ENCODE assay signal across 9 mouse cellular contexts in genomic region chr17:29493461-29493980, GRCm38 (mm10). TPM values are rescaled to one million over a fixed set of nuclear protein-coding genes. Genes with fewer than 3 reads are reported as not detected.
DNase-seq lines count a peak whose midpoint lies in the region; ATAC-seq and TF ChIP-seq lines count a peak whose summit lies in the region.
"Had no signal": no experiment of that assay in that cellular context is flagged by ENCODE, and none has a peak within 500 bp of the region (broad histone marks: within the 10 kb centered on the region; RNA-seq: fewer than 3 reads in every experiment).

No protein-coding gene starts in this region.

- H3K4me2 ChIP-seq in limb, embryonic 15.5 days: peak overlapping the region; percentile 87; the same call in 1 of the 2 replicates

- no peak for TF ChIP-seq POLR2A in testis, adult 2 months (IDR thresholded peaks at IDR 0.05; ENCODE audit: control insufficient read depth, low read depth, low read length)

- ATAC-seq in limb, embryonic 15.5 days (ENCODE audit: insufficient number of reproducible peaks, low FRiP score, low TSS enrichment, low read depth): no peak

- H3K27ac ChIP-seq in gastrocnemius, adult 2 months: peak overlapping the region; percentile 98
- H3K27ac ChIP-seq in testis, adult 2 months (ENCODE audit: control insufficient read depth, insufficient read depth, low read depth, low read length): no peak overlapping the region
- peak overlapping the region; percentile 90 for H3K27ac ChIP-seq in limb, embryonic 15.5 days

- 73% methylated on average over 11 of the region's 11 CpGs for WGBS in limb, embryonic 15.5 days

- DNase-seq in gastrocnemius, adult 2 months: no peak
- DNase-seq in gastrocnemius, adult 18-20 months (ENCODE audit: low spot score): no peak
- no peak for DNase-seq in testis, postnatal 14 days (ENCODE audit: low spot score)
- DNase-seq in splenic B cell, adult 2 months (ENCODE audit: low read depth, low spot score): peak; percentile 77
- no peak for DNase-seq in retina, embryonic 14.5 days (ENCODE audit: low spot score)
- DNase-seq in layer of hippocampus, postnatal 36 days: no peak

- H3K4me3 ChIP-seq in gastrocnemius, adult 2 months: peak overlapping the region; percentile 92
- peak overlapping the region; percentile 9; the same call in 1 of the 2 replicates for H3K4me3 ChIP-seq in testis, adult 2 months (ENCODE audit: control insufficient read depth, low read depth, low read length)
- H3K4me3 ChIP-seq in limb, embryonic 15.5 days: peak overlapping the region; percentile 97; the same call in 1 of the 2 replicates

- no peaks in the 10 kb centered on the region for H3K9me3 ChIP-seq in limb, embryonic 15.5 days

- H3K9ac ChIP-seq in limb, embryonic 15.5 days: peak overlapping the region; percentile 14; the same call in 1 of the 2 replicates

- intact Hi-C loops in gastrocnemius, adult 2 months (cut with DNase I): no loop called here

- TF ChIP-seq CTCF in gastrocnemius, adult 2 months (IDR thresholded peaks at IDR 0.05): no peak
- TF ChIP-seq CTCF in testis, adult 2 months (IDR thresholded peaks at IDR 0.05; ENCODE audit: control insufficient read depth, insufficient read depth, insufficient replicate concordance, low read depth, low read length): no peak

- no peaks in the 10 kb centered on the region for H3K27me3 ChIP-seq in testis, adult 2 months (ENCODE audit: control insufficient read depth, insufficient read depth, low read length)
- no peaks in the 10 kb centered on the region for H3K27me3 ChIP-seq in limb, embryonic 15.5 days
- no peaks in the 10 kb centered on the region for H3K27me3 ChIP-seq in splenic B cell, adult 2 months (ENCODE audit: control insufficient read depth, insufficient read depth, low read length, poor library complexity, severe bottlenecking)

- no peaks in the 10 kb centered on the region for H3K36me3 ChIP-seq in testis, adult 2 months (ENCODE audit: control insufficient read depth, insufficient read depth, low read length)
- H3K36me3 ChIP-seq in limb, embryonic 15.5 days: peaks cover 13% of the 10 kb centered on the region
- H3K36me3 ChIP-seq in splenic B cell, adult 2 months (ENCODE audit: control insufficient read depth, insufficient read depth, low read length, poor library complexity, severe bottlenecking): peaks cover 9% of the 10 kb centered on the region; the same call in 1 of the 2 replicates

- H3K4me1 ChIP-seq in testis, adult 2 months (ENCODE audit: control insufficient read depth, insufficient read depth, low read length): peaks cover 25% of the 10 kb centered on the region
- H3K4me1 ChIP-seq in limb, embryonic 15.5 days: peaks cover 25% of the 10 kb centered on the region

RNA-seq across cellular contexts. Expression of gene Pim1, which starts 3.0 kb away (rescaled TPM):
- 10 to 100 TPM; 13.8 to 35.2 TPM for total RNA-seq in gastrocnemius, adult 2 months (2021)
- 10 to 100 TPM; 18.8 to 25.4 TPM for total RNA-seq in gastrocnemius, adult 18-20 months (2021)
- polyA plus RNA-seq in testis, adult 2 months (2012; rRNA removed): 87.2 and 99.7 TPM in 2 replicates
- polyA plus RNA-seq in limb, embryonic 15.5 days (2015; fragmentation: Nextera tagmentation; extraction: Ambion mirVana): 20.0 and 21.6 TPM in 2 replicates
- 1 to 10 TPM; 3.7 to 5.9 TPM for total RNA-seq in layer of hippocampus, postnatal 36 days (2021)

RNA-seq across cellular contexts. Expression of gene Gm17657, which starts 55.9 kb away (rescaled TPM):
- total RNA-seq in gastrocnemius, adult 2 months (2021): not detected
- not detected for total RNA-seq in gastrocnemius, adult 18-20 months (2021)
- 18.6 and 21.1 TPM in 2 replicates for polyA plus RNA-seq in testis, adult 2 months (2012; rRNA removed)
- polyA plus RNA-seq in limb, embryonic 15.5 days (2015; fragmentation: Nextera tagmentation; extraction: Ambion mirVana): not detected in 2 replicates
- total RNA-seq in layer of hippocampus, postnatal 36 days (2021): not detected
- total RNA-seq: layer of hippocampus, adult 18-20 months had no signal

RNA-seq across cellular contexts. Expression of gene Tbc1d22b, which starts 56.1 kb away (rescaled TPM):
- 10 to 100 TPM; 10.4 to 11.9 TPM for total RNA-seq in gastrocnemius, adult 2 months (2021)
- total RNA-seq in gastrocnemius, adult 18-20 months (2021): 10 to 100 TPM in 1 of 2 experiments, 1 to 10 TPM in 1; 9.2 to 10.7 TPM
- polyA plus RNA-seq in testis, adult 2 months (2012; rRNA removed): 26.0 and 26.5 TPM in 2 replicates
- polyA plus RNA-seq in limb, embryonic 15.5 days (2015; fragmentation: Nextera tagmentation; extraction: Ambion mirVana): 13.4 and 14.7 TPM in 2 replicates
- 10 to 100 TPM; 42.7 to 45.8 TPM for total RNA-seq in layer of hippocampus, postnatal 36 days (2021)

RNA-seq across cellular contexts. Expression of gene Tmem217, which starts 58.7 kb away (rescaled TPM):
- not detected for total RNA-seq in gastrocnemius, adult 2 months (2021)
- not detected for total RNA-seq in gastrocnemius, adult 18-20 months (2021)
- 312 and 396 TPM in 2 replicates for polyA plus RNA-seq in testis, adult 2 months (2012; rRNA removed)
- 0.73 and 1.1 TPM in 2 replicates for polyA plus RNA-seq in limb, embryonic 15.5 days (2015; fragmentation: Nextera tagmentation; extraction: Ambion mirVana)
- total RNA-seq in layer of hippocampus, postnatal 36 days (2021): not detected
- total RNA-seq: layer of hippocampus, adult 18-20 months had no signal

Comparison
In these comparisons a context has a peak if more than half of its experiments do, and no peak if none do; other contexts are left out.
1. H3K4me3 ChIP-seq: peak in every context shown above with its lines; median percentile 97 in limb, embryonic 15.5 days; 92 in gastrocnemius, adult 2 months; 9 in testis, adult 2 months.